ENCODE assay signal across 9 mouse cellular contexts in the genomic region with DNA sequence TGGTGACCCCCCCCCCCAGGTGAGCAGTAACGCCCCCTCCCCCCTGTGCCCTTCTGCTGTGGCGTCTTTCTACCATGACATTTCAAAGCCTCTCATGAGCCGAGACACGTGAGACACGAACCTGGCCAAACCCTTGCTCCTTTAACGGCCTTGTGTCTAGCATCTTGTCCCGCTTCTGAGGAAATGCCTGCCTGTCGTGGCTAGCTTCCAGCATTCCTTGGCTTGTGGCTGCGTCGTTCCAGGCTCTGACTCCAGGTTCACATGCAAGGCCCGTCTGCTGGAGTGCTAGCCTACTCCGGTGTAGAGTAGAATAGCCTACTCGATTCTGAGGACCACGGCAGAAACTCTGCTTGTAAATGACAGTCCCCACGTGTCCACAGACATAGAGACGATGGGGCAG.
DNase-seq lines count a peak whose midpoint lies in the region; ATAC-seq and TF ChIP-seq lines count a peak whose summit lies in the region.
"Had no signal": no experiment of that assay in that cellular context is flagged by ENCODE, and none has a peak within 500 bp of the region (broad histone marks: within the 10 kb centered on the region; RNA-seq: fewer than 3 reads in every experiment).

No protein-coding gene starts in this region.

- ATAC-seq in embryonic facial prominence, embryonic 15.5 days (ENCODE audit: insufficient number of reproducible peaks, low FRiP score, low TSS enrichment, low read depth) = no peak
- ATAC-seq in hindbrain, embryonic 13.5 days (ENCODE audit: low FRiP score) = no peak
- no peak for ATAC-seq in lung, embryonic 14.5 days (ENCODE audit: insufficient read depth)

- H3K9ac ChIP-seq in embryonic facial prominence, embryonic 15.5 days = no peak overlapping the region
- no peak overlapping the region for H3K9ac ChIP-seq in hindbrain, embryonic 13.5 days
- no peak overlapping the region for H3K9ac ChIP-seq in lung, embryonic 14.5 days

- DNase-seq in embryo, embryonic 11 days = peak; percentile 48
- DNase-seq in embryo, embryonic 9.5 days (ENCODE audit: extremely low spot score) = no peak
- peak; percentile 73 for DNase-seq in MN1 (ENCODE audit: low spot score)
- DNase-seq in lung, embryonic 14.5 days = peak; percentile 75
- DNase-seq in thymus, postnatal 4 days = no peak
- no peak for DNase-seq in spleen, postnatal 10 days (ENCODE audit: low spot score in 2 of 2)

- H3K27me3 ChIP-seq in embryonic facial prominence, embryonic 15.5 days = no peaks in the 10 kb centered on the region
- no peaks in the 10 kb centered on the region for H3K27me3 ChIP-seq in hindbrain, embryonic 13.5 days
- H3K27me3 ChIP-seq in lung, embryonic 14.5 days (ENCODE audit: insufficient read depth, low read length) = no peaks in the 10 kb centered on the region

- no peaks in the 10 kb centered on the region for H3K36me3 ChIP-seq in embryonic facial prominence, embryonic 15.5 days
- no peaks in the 10 kb centered on the region for H3K36me3 ChIP-seq in hindbrain, embryonic 13.5 days
- H3K36me3 ChIP-seq in lung, embryonic 14.5 days (ENCODE audit: insufficient read depth) = no peaks in the 10 kb centered on the region

- no peak for TF ChIP-seq CTCF in lung, embryonic 14.5 days (IDR thresholded peaks at IDR 0.05; ENCODE audit: low read depth)

- 32% methylated on average over 16 of the region's 16 CpGs for WGBS in embryonic facial prominence, embryonic 15.5 days
- 33% methylated on average over 16 of the region's 16 CpGs for WGBS in hindbrain, embryonic 13.5 days
- 27% methylated on average over 16 of the region's 16 CpGs for WGBS in lung, embryonic 14.5 days

- no peak overlapping the region for H3K4me2 ChIP-seq in embryonic facial prominence, embryonic 15.5 days (replicated peaks)
- H3K4me2 ChIP-seq in hindbrain, embryonic 13.5 days = no peak overlapping the region
- H3K4me2 ChIP-seq in lung, embryonic 14.5 days = no peak overlapping the region

- no peaks in the 10 kb centered on the region for H3K9me3 ChIP-seq in embryonic facial prominence, embryonic 15.5 days (replicated peaks)
- no peaks in the 10 kb centered on the region for H3K9me3 ChIP-seq in hindbrain, embryonic 13.5 days
- H3K9me3 ChIP-seq in lung, embryonic 14.5 days (ENCODE audit: low read depth, low read length) = no peaks in the 10 kb centered on the region

- 0 out of 2 replicates have a peak overlapping the region, but pooled peaks have one; percentile 11 for H3K27ac ChIP-seq in embryonic facial prominence, embryonic 15.5 days (replicated peaks)
- 0 out of 2 replicates have a peak overlapping the region, but pooled peaks have one; percentile 8 for H3K27ac ChIP-seq in hindbrain, embryonic 13.5 days
- no peak overlapping the region for H3K27ac ChIP-seq in lung, embryonic 14.5 days (ENCODE audit: low read depth)

- H3K4me3 ChIP-seq in embryonic facial prominence, embryonic 15.5 days (replicated peaks) = no peak overlapping the region
- H3K4me3 ChIP-seq in hindbrain, embryonic 13.5 days = no peak overlapping the region
- no peak overlapping the region for H3K4me3 ChIP-seq in lung, embryonic 14.5 days (ENCODE audit: low read depth, low read length)
- H3K4me3 ChIP-seq: myocyte had no signal

- H3K4me1 ChIP-seq in embryonic facial prominence, embryonic 15.5 days = peaks cover 85% of the 10 kb centered on the region
- H3K4me1 ChIP-seq in hindbrain, embryonic 13.5 days (replicated peaks) = peaks cover 98% of the 10 kb centered on the region
- H3K4me1 ChIP-seq in lung, embryonic 14.5 days (ENCODE audit: insufficient read depth) = peaks cover 62% of the 10 kb centered on the region

Comparison
In these comparisons a context has a peak if more than half of its experiments do, and no peak if none do; other contexts are left out.
1. DNase-seq: peak in embryo, embryonic 11 days (single experiment), MN1 (single experiment) and lung, embryonic 14.5 days (single experiment); none in embryo, embryonic 9.5 days (single experiment), thymus, postnatal 4 days (single experiment) and spleen, postnatal 10 days (0 of 2).